In the genomic region with DNA sequence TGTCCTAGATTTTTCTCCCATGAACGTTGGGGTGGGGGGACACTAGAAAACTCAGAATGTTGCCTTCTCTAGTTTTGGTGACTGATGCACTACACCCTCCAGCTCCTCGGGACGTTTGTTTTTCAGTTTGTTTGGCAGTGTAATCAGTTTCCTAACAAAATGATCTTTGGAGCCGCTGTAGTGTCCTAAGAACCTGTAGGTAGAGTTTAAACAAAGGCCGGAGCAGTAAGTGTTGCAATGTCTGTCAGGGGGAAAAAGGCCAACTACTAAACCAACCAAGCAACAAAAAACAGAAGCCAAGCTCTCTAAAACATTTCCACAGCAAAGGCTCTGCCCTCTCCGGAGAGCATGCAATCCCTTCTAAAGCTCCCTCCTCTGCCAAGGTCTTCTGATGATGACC, we compare ENCODE assay signal across 10 mouse cellular contexts. TPM values are rescaled to one million over a fixed set of nuclear protein-coding genes. Genes with fewer than 3 reads are reported as not detected.
DNase-seq lines count a peak whose midpoint lies in the region; ATAC-seq and TF ChIP-seq lines count a peak whose summit lies in the region.
"Had no signal": no experiment of that assay in that cellular context is flagged by ENCODE, and none has a peak within 500 bp of the region (broad histone marks: within the 10 kb centered on the region; RNA-seq: fewer than 3 reads in every experiment).

No protein-coding gene starts in this region.

- TF ChIP-seq POLR2A in cerebellum, adult 2 months (IDR thresholded peaks at IDR 0.05; ENCODE audit: borderline replicate concordance, insufficient read depth, low read length): no peak
- TF ChIP-seq POLR2A in limb, embryonic 14.5 days (IDR thresholded peaks at IDR 0.05; ENCODE audit: borderline replicate concordance, extremely low read depth, insufficient read depth, insufficient read length): no peak

- peak overlapping the region; percentile 44; the same call in 1 of the 2 replicates for H3K9ac ChIP-seq in lung, embryonic 14.5 days
- no peak overlapping the region; the same call in 1 of the 2 replicates for H3K9ac ChIP-seq in limb, embryonic 14.5 days (ENCODE audit: low read depth, low read length, severe bottlenecking)
- no peak overlapping the region for H3K9ac ChIP-seq in stomach, embryonic 14.5 days (replicated peaks; ENCODE audit: low read depth, low read length)

- H3K9me3 ChIP-seq in lung, embryonic 14.5 days (ENCODE audit: low read depth, low read length): no peaks in the 10 kb centered on the region
- no peaks in the 10 kb centered on the region for H3K9me3 ChIP-seq in limb, embryonic 14.5 days (ENCODE audit: control insufficient read depth, low read length)
- no peaks in the 10 kb centered on the region for H3K9me3 ChIP-seq in stomach, embryonic 14.5 days (ENCODE audit: control insufficient read depth, low read depth, low read length)

- no peaks in the 10 kb centered on the region for H3K4me1 ChIP-seq in cerebellum, adult 2 months (ENCODE audit: control insufficient read depth, insufficient read depth, low read length)
- H3K4me1 ChIP-seq in lung, embryonic 14.5 days (ENCODE audit: insufficient read depth): no peaks in the 10 kb centered on the region
- H3K4me1 ChIP-seq in limb, embryonic 14.5 days (ENCODE audit: control insufficient read depth, insufficient read depth, low read length): no peaks in the 10 kb centered on the region
- peaks cover 3% of the 10 kb centered on the region; the same call in 1 of the 2 replicates for H3K4me1 ChIP-seq in stomach, embryonic 14.5 days (ENCODE audit: control insufficient read depth, insufficient read depth, low read length)

- ATAC-seq in lung, embryonic 14.5 days (ENCODE audit: insufficient read depth): no peak
- no peak for ATAC-seq in limb, embryonic 14.5 days (ENCODE audit: low FRiP score, low read depth)
- no peak for ATAC-seq in stomach, embryonic 14.5 days (ENCODE audit: insufficient number of reproducible peaks, insufficient read depth, low FRiP score, low read depth)

- 62% methylated on average over 6 of the region's 6 CpGs for WGBS in cerebellum, adult 2 months
- 43% methylated on average over 6 of the region's 6 CpGs for WGBS in lung, embryonic 14.5 days
- whole genome bisulfite sequencing in limb, embryonic 14.5 days: 69% methylated on average over 6 of the region's 6 CpGs
- WGBS in stomach, embryonic 14.5 days: 62% methylated on average over 6 of the region's 6 CpGs

- no peak for TF ChIP-seq CTCF in cerebellum, adult 2 months (IDR thresholded peaks at IDR 0.05; ENCODE audit: borderline replicate concordance, insufficient read depth, low read depth, low read length)
- TF ChIP-seq CTCF in lung, embryonic 14.5 days (IDR thresholded peaks at IDR 0.05; ENCODE audit: low read depth): no peak

- H3K4me3 ChIP-seq in cerebellum, adult 2 months (replicated peaks; ENCODE audit: insufficient read depth, low read depth, low read length): peak overlapping the region; percentile 50
- peak overlapping the region; percentile 37 for H3K4me3 ChIP-seq in lung, embryonic 14.5 days (ENCODE audit: low read depth, low read length)
- peak overlapping the region; percentile 35 for H3K4me3 ChIP-seq in limb, embryonic 14.5 days (replicated peaks; ENCODE audit: low read length)
- H3K4me3 ChIP-seq in stomach, embryonic 14.5 days (ENCODE audit: low read depth, low read length): no peak overlapping the region

- H3K4me2 ChIP-seq in lung, embryonic 14.5 days: peak overlapping the region; percentile 78
- peak overlapping the region; percentile 72; the same call in 1 of the 2 replicates for H3K4me2 ChIP-seq in limb, embryonic 14.5 days (replicated peaks; ENCODE audit: low read depth, low read length, severe bottlenecking)
- peak overlapping the region; percentile 73 for H3K4me2 ChIP-seq in stomach, embryonic 14.5 days (replicated peaks; ENCODE audit: low read depth, low read length)

- no peak overlapping the region for H3K27ac ChIP-seq in cerebellum, adult 2 months (ENCODE audit: insufficient read depth, low read length)
- H3K27ac ChIP-seq in lung, embryonic 14.5 days (ENCODE audit: low read depth): no peak overlapping the region
- H3K27ac ChIP-seq in limb, embryonic 14.5 days (replicated peaks; ENCODE audit: low read depth, low read length): no peak overlapping the region
- H3K27ac ChIP-seq in stomach, embryonic 14.5 days (ENCODE audit: low read length): no peak overlapping the region

- DNase-seq in cerebellum, adult 2 months: no peak
- no peak for DNase-seq in cerebellum, adult 11 months
- DNase-seq in lung, embryonic 14.5 days: no peak
- no peak for DNase-seq in lung, adult 18-20 months
- DNase-seq in limb, embryonic 14.5 days (ENCODE audit: low spot score): no peak
- no peak for DNase-seq in layer of hippocampus, postnatal 14 days (ENCODE audit: low spot score in 2 of 2)
- DNase-seq in layer of hippocampus, adult 18-20 months (ENCODE audit: low spot score in 2 of 2): no peak

- H3K27me3 ChIP-seq in cerebellum, adult 2 months (ENCODE audit: control insufficient read depth, insufficient read depth, low read length): no peaks in the 10 kb centered on the region
- peaks cover 5% of the 10 kb centered on the region for H3K27me3 ChIP-seq in lung, embryonic 14.5 days (ENCODE audit: insufficient read depth, low read length)
- peaks cover 8% of the 10 kb centered on the region; the same call in 1 of the 2 replicates for H3K27me3 ChIP-seq in limb, embryonic 14.5 days (ENCODE audit: control insufficient read depth, insufficient read depth, low read length)
- 0 out of 2 replicates have a peak, but pooled peaks cover 3% of the 10 kb centered on the region for H3K27me3 ChIP-seq in stomach, embryonic 14.5 days (ENCODE audit: control insufficient read depth, insufficient read depth, low read length)

- no peaks in the 10 kb centered on the region for H3K36me3 ChIP-seq in lung, embryonic 14.5 days (ENCODE audit: insufficient read depth)
- H3K36me3 ChIP-seq in limb, embryonic 14.5 days (ENCODE audit: control insufficient read depth, insufficient read depth, low read length): no peaks in the 10 kb centered on the region
- no peaks in the 10 kb centered on the region for H3K36me3 ChIP-seq in stomach, embryonic 14.5 days (ENCODE audit: control insufficient read depth, insufficient read depth, low read length)

RNA-seq across cellular contexts. Expression of a gene that starts 0.5 kb away (rescaled TPM):
- polyA plus RNA-seq in cerebellum, adult 2 months (2012; rRNA removed): 0.18 and 0.27 TPM in 2 replicates
- not detected in 2 replicates for polyA plus RNA-seq in lung, embryonic 14.5 days (2014; fragmentation: Nextera tagmentation; extraction: Ambion mirVana)
- 0.09 and 0.11 TPM in 2 replicates for polyA plus RNA-seq in limb, embryonic 14.5 days (2012; rRNA removed)
- polyA plus RNA-seq in limb, embryonic 14.5 days (2014; fragmentation: Nextera tagmentation; extraction: Ambion mirVana): not detected in 2 replicates
- polyA plus RNA-seq in stomach, embryonic 14.5 days (2014; fragmentation: Nextera tagmentation; extraction: Ambion mirVana): not detected in 2 replicates
- total RNA-seq in layer of hippocampus, postnatal 14 days (2021): under 1 TPM; 0.23 to 0.55 TPM
- 1 to 10 TPM in 1 of 2 experiments, under 1 TPM in 1; 0.42 to 1.1 TPM for total RNA-seq in layer of hippocampus, adult 18-20 months (2021)
- total RNA-seq: granulocyte monocyte progenitor cell, adult 5-6 weeks had no signal
- polyA plus RNA-seq: adrenal gland, adult 2 months had no signal
